Mouse (Mus musculus): ENCODE data around the gene Osbpl8.

- TF ChIP-seq POLR2A (IDR thresholded peaks at IDR 0.05; ENCODE audit: borderline replicate concordance, low read depth, low read length) (no peak), CTCF (IDR thresholded peaks at IDR 0.05; ENCODE audit: low read depth, low read length) (no peak)
Measured at GRCm38 (mm10) chr10:111119756-111120155, 44.8 kb upstream of the Osbpl8 start.
